Mouse (Mus musculus): Measurements from ENCODE around the gene Acsl1.

The Acsl1 gene

GRCm38 (mm10) chr8:46470792-46471781 lies at the start of gene Acsl1:
Acsl1 (plus strand) TSS chr8:46471037.
- peak; percentile 99 for DNase-seq (ENCODE audit: low read depth, low spot score)

DNA sequence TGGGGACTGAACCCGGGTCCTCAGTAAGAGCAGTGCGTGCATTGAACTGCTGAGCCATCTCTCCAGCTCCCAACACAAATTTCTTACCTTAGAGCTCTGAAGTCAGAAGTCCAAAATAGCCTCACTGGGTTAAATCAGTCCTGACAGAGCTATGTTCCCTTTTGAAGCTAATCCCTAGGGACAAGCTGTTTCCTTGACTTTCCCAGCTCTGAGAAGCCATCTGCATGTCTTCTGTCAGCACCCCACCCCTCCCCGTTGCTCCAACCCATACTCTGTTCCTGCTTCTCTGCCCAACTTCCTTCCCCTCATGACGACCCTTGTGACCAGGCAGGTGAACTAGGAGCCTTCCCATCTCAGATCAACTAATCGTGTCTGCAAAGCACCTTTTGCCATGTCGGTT lies 49.3 kb upstream of the Acsl1 start:
- DNase-seq (ENCODE audit: low read depth, low spot score): no peak

- no peak for DNase-seq (ENCODE audit: low read depth, low spot score)
Measured at GRCm38 (mm10) chr8:46427940-46428339, 42.9 kb upstream of the Acsl1 start.

GRCm38 (mm10) chr8:46429871-46430270 lies 41.0 kb upstream of the Acsl1 start:
- no peak for DNase-seq (ENCODE audit: low read depth, low spot score)

GRCm38 (mm10) chr8:46431921-46432320 lies 38.9 kb upstream of the Acsl1 start:
- no peak for DNase-seq (ENCODE audit: low read depth, low spot score)

- DNase-seq (ENCODE audit: low read depth, low spot score): no peak
Measured at GRCm38 (mm10) chr8:46432581-46432980, 38.3 kb upstream of the Acsl1 start.

GRCm38 (mm10) chr8:46433656-46434055 lies 37.2 kb upstream of the Acsl1 start:
- DNase-seq (ENCODE audit: low read depth, low spot score): no peak

DNA sequence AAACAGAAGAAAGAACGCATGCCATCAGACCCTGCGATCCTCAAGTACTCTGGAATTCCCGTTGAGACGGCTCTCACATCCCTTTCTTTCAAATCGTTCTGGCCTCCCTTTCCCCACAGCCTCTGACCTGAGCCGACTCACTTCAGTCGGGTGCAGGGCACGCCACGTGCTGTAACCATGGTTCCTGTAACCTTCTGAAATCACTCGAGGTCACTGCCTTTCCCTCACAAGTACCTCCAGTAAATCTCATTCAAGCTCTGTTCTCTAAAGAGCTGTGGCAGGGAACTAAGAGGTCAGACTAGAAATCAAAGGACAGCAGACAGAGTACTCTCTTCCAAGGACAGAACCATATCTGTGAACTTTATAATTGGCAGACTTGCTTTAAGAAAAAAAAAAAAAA lies 32.3 kb upstream of the Acsl1 start:
- no peak for DNase-seq (ENCODE audit: low read depth, low spot score)

DNA sequence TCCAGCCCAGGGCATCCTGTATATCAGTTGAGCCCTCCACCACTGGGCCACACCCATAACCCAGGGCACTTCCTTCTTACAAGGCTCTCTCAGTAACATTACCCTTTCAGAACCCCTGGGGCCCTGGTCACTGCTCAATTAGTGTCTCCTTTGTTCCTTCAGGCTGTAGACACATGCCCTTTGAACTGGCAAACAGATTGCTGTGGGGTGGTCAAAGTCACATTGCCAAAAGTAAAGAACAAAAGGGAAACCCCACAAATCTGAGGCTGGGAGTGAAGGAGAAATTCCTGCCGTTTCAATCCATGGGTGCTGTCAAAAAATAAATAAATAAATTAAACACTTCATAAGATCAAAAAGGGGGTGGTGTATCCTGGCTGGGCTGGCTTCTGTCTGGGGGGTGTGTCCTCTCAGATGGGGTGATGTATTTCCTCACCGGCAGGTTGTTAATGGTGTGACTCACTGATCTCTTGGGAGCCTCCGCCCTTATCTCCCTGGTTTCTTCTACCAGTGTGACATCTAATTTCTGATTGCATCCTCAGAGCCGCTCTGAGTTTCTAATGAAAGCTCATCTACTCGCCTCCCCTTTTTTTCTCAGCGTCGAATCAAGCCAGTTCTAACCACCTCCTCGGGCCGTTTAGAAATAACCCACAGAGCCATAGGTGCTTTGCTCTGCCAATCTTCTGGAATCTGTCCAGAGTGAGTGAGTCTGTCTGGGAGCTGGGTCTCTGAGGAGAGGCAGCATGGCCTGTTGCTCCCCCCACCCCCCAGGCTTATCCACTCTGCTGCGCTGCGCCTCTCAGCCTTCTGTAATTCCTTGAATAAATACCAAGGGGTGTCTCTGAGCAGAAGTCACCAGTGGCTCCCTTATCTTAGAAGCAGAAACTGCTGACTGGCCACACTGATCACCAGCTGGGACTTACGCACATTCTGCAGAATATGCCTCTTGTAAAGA lies 24.6 kb upstream of the Acsl1 start:
- DNase-seq (ENCODE audit: low read depth, low spot score): no peak

GRCm38 (mm10) chr8:46447334-46447733 lies 23.5 kb upstream of the Acsl1 start:
- DNase-seq (ENCODE audit: low read depth, low spot score): no peak

GRCm38 (mm10) chr8:46448606-46449005 lies 22.2 kb upstream of the Acsl1 start:
- no peak for DNase-seq (ENCODE audit: low read depth, low spot score)

- DNase-seq (ENCODE audit: low read depth, low spot score): no peak
Measured at GRCm38 (mm10) chr8:46449063-46449462, 21.8 kb upstream of the Acsl1 start.

- DNase-seq (ENCODE audit: low read depth, low spot score): no peak
Measured at GRCm38 (mm10) chr8:46449723-46450251, 21.1 kb upstream of the Acsl1 start.

DNA sequence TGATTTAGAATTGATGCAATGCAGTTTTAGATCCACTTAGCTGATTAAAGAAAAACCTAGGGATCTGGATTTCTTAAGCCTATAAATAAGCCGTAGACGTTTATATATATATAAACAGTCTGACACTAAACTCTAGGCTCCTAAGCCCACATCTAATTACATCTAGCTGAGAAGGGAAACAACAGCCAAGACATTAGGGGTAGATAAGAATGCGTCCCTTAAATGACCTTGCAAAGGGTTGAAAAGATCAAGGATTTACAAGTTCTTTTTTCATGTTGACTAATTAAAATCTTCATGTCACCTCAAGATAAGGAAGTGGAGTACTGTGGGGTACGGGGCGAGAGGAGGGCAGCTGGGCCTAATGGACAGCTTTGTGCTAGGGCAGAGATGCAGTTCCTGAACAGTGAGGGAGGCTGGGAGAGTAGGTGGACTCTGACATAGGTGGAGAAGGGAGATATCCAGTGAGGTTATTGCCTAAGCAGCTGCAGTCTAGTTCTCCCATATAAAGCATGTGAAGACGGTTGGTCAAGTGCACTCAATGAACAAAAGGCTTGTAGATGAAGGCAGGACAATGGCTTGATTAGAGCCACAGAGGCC lies 12.5 kb upstream of the Acsl1 start:
- no peak for DNase-seq (ENCODE audit: low read depth, low spot score)

DNA sequence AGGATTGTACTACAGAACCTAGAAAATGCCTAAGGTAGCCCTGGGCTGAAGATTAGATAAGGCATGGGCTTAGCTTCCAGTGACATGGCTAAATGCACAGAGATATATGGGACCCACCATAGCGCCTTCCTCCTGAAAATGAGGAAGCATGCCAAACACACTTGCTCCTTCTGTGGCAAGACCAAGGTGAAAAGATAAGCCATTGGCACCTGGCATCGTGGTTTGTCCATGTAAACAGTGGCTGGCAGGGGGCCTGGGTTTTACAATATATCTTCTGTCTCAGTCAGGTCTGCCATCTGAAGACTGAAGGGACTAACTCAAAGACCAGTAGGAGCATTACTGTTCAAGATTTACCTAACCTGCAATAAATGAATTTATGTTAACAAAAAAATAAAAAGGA lies 2.4 kb upstream of the Acsl1 start:
- no peak for DNase-seq (ENCODE audit: low read depth, low spot score)

GRCm38 (mm10) chr8:46469071-46469769 lies 1.6 kb upstream of the Acsl1 start:
- DNase-seq (ENCODE audit: low read depth, low spot score): no peak

DNA sequence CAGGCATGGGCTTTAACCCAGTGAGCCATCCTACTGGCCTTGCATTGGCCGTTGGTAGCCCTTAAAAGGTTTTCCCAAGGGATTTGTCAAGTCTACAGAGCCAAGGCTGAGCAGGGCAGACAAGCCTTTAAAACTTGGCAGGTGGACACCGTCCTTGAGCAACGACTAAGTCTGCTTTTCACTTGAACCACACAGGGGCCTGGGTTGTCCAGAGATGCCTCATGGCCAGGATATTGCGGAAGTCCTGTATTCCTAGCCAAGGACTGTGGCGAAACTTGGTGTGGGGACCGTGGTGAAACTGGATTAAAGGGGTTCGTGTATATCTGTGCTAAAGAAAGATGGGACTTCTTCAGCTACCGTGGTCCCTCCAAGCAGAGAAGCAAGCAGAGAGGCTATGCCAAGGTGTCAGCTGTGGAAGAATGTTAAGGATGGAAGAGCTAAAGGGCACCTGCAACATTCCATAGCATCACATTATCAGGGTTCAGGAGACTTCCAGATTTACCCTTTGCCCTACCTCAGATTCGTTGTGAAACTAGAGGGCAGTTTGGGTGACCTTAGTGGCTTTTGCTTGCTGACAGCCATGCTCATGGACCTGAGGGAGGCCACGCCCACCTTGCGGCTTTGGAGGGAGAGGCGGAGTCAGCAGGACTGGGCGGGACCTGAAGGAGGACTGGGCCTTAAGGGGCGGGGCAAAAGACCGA lies 596 bp upstream of the Acsl1 start:
- DNase-seq (ENCODE audit: low read depth, low spot score): no peak

- DNase-seq (ENCODE audit: low read depth, low spot score): no peak
Measured at GRCm38 (mm10) chr8:46471926-46472485, 1.2 kb downstream of the Acsl1 start.

DNA sequence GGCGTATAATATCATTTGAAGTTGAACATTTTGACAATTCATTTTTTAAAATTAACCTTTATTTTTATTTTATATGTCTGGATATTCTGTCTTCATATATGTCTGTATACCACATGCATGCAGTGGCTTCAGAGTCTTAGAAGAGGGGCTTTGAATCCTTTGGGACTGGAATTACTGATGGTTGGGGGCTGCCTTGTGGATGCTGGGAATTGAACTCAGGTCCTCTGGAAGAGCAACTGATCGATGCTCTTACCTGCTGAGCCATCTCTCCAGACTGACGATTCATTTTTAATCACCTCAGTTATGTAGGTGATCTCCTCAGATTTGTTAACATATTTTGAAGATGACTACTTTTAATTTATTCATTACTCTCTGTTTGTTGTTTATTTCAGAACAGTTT lies 3.3 kb downstream of the Acsl1 start:
- DNase-seq (ENCODE audit: low read depth, low spot score): no peak

GRCm38 (mm10) chr8:46474634-46475033 lies 3.8 kb downstream of the Acsl1 start:
- no peak for DNase-seq (ENCODE audit: low read depth, low spot score)

Data from A20 (cell line).